Mouse (Mus musculus) ZHBTc4 (cell line): Measurements from ENCODE around the gene Lgalsl.

Experiments
- DNase-seq: peaks from one replicate; pipeline ENCODE4 v3.0.0-alpha.2; 2011; ENCODE audit warnings: low read depth, low spot score

Lgalsl gene

DNA sequence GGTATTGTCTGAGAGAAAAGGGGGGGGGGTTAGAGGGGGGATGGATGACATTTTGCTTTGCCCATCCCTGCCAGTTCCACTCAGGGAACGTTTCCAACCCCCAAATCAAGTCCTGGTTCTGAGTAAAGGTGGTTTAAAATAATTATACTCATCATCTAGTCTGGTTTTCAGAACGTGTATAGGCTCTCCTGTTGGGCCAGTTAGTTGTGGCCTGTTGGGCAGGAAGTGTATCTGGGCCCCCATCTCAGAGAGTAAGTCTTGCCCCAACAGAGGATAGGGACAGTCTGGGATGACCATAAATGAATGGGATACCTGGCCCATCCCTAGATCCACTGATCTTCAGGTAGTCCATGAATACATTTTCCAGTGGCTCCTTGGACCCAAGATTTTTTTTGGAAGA, 48.2 kb downstream of the Lgalsl start:
- no peak for DNase-seq

DNA sequence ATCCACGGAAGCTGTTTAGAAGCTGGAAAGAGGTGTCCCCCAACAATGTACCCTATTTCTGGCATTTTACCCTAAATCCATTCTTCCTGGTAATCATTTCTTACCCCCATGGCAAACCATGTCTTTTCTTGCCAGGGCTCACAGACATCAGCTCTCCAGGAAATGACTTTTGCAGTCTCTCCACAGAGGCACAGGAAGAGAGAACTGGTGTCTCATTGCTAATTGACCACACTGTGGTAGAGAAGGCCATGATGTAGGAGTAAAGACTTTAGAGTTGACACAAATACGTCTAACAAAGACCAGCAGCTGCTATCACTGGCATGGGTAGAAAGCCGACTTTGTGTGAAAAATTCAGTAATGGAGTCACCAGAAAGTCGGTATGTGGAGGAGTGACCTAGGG, 50.5 kb downstream of the Lgalsl start:
- DNase-seq, result no peak

DNA sequence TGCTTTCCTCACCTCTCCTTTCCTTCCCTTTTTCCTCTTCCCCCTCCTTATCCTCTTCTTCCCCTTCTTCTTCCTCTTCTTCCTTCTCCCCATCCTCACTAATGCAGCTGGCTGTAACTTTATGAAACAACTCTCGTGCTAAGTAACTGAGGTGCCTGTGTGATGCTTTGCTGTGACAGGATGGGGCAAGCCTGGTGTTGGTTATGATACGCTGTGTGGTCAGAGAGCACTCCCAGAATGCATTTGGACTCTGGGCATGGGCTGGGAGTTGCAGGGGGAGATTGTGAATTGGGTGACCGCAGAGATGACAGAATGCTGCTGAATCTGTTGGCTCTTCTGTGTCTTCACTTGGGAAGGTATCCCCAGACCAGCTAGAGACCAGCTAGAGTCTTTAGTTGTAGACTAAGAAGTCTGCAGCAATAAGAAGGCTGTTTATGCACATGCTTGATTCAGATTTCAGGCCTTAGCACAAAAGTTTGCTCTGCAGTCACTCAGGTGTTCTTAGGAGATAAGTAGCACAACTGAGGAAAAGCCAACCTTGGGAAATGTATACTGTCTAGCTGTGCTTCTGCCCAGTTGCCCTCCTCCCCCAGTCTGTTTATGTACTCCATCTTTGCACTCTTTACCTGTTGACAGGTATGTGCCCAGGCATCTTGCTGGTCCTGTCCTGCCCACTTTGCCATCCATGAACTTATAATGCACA, 51.8 kb downstream of the Lgalsl start:
- DNase-seq, result no peak

DNA sequence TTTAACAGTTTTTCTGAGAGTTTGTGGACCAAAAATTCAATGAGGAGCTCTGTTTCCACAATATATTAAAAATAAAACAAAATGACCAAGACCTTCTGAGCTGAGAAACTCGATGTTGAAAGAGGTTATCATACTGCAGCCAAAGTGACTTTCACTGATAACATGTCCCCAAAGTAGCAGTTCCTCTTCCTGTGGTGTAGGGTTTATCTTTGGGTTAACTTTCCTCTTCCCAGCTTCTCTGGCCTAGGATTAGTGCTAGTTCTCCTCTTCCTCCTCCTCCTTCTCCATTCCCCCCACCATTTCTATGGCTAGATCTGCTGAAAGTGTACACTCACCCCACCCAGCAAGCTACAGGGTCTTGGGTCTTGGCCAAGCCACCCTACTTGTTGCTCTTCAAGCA, 52.6 kb downstream of the Lgalsl start:
- no peak for DNase-seq

DNA sequence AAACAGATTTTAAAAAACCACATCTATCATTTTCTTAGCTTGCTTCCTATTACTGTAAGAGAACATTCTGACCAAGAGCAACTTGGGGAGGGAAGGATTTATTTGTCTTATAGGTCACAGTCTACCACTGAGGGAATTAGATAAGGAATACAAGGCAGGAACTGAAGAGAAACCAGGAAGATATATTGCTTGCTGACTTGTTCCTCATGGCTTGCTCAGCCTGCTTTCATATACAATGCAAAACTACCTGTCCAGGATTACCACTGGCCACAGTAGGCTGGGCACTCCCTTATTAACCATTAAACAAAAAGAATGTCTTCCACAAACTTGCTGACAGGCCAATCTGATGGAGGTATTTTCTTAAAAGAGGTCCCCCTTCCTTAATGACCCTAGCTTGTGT, 54.2 kb downstream of the Lgalsl start:
- DNase-seq, result no peak
